Mouse (Mus musculus): Measurements from ENCODE around the gene Cbfa2t2.

- TF ChIP-seq POLR2A (IDR thresholded peaks at IDR 0.05; ENCODE audit: low read depth, low read length) (no peak), CTCF (conservative IDR thresholded peaks at IDR 0.05; ENCODE audit: insufficient read depth, insufficient read length, low read depth, low read length) (no peak)
Measured at GRCm38 (mm10) chr2:154426905-154427852, 9.1 kb upstream of the Cbfa2t2 start.
